Mouse (Mus musculus): ENCODE measurements around the gene Ift52. TPM values are rescaled to one million over a fixed set of nuclear protein-coding genes. Genes with fewer than 3 reads are reported as not detected.

Gene Ift52
- total RNA-seq, 2 experiments from 2014 or later, result 32.9 to 35.2 TPM

DNA sequence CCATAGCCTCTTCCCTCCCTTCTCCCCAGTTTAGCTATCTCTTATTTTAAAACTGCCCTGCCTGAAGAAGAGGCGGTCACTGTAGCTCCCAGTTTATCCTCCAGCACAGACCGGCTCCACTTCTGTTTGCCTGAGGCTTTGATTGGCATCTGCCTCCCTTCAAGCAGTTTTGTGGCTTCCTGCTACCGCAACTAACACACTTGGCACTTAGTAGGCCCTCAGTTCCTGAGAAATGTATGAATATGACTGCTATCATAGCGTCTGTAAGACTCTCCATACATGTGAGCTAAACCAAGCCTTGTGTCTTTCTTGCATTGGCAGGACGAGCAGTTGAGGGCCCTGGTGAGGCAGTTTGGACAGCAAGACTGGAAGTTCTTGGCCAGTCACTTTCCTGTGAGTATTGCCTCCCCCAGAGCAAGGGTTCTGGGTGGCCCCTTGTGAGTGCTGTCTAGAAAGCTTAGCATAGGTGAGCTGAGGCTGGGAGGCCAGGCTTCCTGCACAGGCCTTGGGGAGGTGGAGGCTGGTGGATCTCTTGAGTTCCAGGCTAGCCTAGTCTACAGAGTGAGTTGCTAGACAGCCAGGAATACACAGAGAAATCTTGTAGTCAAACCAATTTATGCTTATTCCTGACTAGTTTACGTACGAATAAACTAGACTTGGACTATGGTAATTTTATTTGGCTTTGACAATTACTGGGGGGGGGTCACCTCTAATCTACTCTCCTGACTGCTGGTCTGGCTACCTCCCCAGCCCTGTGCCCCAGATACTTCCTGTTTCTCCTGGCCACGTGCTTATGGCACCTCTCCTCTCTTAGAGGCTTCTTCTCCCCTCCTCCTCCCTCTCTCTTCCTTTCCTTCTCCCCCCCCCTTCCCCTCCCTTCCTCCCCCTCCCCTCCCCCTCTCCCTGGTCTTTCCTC is 44.3 kb downstream of the Ift52 start:
- Histone ChIP-seq H3K27ac (no peak overlapping the region), H3K4me3 (no peak overlapping the region)
- no peak for TF ChIP-seq CTCF (IDR thresholded peaks at IDR 0.05)
- no peak for DNase-seq (ENCODE audit: extremely low spot score in 1 of 2, low spot score in 2 of 2)
- intact Hi-C loops (cut with DNase I), result no loop called here

DNA sequence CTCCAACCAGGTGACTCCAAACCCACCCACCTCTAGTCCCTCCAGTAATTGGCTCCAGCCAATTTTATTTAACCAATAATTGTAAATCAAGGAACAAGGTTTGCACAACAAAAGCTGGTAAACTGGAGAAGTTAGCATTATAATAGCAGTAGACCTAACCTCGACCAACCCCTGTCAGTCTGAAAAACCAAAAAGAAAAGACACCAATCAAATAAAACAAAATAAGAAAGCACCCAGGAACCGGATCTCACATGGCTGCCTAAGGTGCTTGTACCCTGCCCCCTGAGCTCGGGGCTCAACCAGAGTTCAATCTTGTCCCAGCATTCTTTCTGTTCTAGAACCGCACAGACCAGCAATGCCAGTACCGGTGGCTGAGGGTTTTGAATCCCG is 45.0 kb downstream of the Ift52 start:
- H3K27ac ChIP-seq, result no peak overlapping the region
- no peak for DNase-seq (ENCODE audit: extremely low spot score in 1 of 2, low spot score in 2 of 2)
- intact Hi-C loops (cut with DNase I), result no loop called here
- TF ChIP-seq CTCF (IDR thresholded peaks at IDR 0.05), result no peak
- H3K4me3 ChIP-seq, result no peak overlapping the region

DNA sequence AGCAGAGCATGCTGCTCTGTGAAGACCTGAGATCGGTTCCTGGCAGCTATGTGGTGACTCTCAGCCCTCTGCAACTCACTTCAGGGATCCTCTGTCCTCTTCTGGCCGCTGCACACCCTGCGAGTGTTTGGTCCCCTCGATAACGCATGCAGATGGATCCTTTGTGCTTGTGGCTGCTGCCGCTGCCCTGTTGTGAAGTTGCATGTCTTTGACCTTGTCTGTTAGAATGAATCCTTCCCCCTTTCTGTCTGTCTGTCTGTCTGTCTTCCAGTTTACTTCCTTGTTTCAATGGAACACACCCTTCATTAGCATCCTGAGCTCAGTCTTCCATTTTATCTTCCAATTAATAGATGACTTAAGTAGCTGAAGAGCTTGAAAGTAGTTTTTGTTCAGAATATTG is 49.2 kb downstream of the Ift52 start:
- no peak for TF ChIP-seq CTCF (IDR thresholded peaks at IDR 0.05)
- DNase-seq (ENCODE audit: extremely low spot score in 1 of 2, low spot score in 2 of 2), result no peak
- no peak overlapping the region for H3K27ac ChIP-seq
- H3K4me3 ChIP-seq, result no peak overlapping the region
- intact Hi-C loops (cut with DNase I), result no loop called here

DNA sequence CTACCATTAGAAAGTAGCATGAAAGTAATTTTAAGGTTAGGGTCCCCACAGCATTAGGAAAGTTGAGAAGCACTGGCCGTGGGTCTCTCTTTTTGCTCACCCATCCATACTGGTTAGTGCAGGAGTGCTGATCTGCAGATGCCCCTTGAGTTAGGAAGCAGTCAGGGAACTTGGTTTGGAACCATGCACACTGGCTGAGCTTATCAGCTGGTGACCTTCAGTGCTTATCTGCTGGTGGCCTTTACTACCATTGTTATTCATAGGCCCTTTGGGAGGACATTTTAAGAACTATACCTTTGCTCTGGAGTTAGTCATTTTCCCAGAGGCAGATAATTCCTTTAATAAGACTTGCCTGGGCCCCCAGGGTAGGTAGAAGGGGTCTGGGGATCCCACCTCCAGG is 50.1 kb downstream of the Ift52 start:
- H3K4me3 ChIP-seq, result no peak overlapping the region
- no peak for DNase-seq (ENCODE audit: extremely low spot score in 1 of 2, low spot score in 2 of 2)
- no peak overlapping the region for H3K27ac ChIP-seq
- intact Hi-C loops (cut with DNase I), result no loop called here
- TF ChIP-seq CTCF (IDR thresholded peaks at IDR 0.05), result no peak

DNA sequence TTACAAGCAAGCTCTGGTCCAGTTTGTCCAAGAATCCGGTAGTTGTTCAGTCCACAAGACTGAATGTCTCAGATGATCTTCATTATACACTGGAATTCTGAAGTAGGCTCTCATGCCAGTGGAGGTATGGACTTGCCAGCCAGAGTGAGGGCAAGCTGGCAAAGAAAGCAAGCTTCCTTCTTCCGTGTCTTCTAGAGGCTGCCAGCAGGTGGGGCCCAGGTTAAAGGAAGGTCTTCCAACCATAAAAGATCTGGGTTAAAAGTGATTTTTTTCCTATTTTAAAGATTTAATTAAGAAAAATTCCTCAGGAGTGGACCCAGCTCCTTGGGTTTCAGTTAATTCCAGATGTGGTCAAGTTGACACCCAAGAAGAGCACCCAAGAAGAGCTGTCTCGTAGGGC is 53.1 kb downstream of the Ift52 start:
- TF ChIP-seq CTCF (IDR thresholded peaks at IDR 0.05), result peak; percentile 18
- DNase-seq (ENCODE audit: extremely low spot score in 1 of 2, low spot score in 2 of 2), result no peak
- Histone ChIP-seq H3K4me3 (no peak overlapping the region), H3K27ac (no peak overlapping the region)
- intact Hi-C loops (cut with DNase I), result no loop called here

DNA sequence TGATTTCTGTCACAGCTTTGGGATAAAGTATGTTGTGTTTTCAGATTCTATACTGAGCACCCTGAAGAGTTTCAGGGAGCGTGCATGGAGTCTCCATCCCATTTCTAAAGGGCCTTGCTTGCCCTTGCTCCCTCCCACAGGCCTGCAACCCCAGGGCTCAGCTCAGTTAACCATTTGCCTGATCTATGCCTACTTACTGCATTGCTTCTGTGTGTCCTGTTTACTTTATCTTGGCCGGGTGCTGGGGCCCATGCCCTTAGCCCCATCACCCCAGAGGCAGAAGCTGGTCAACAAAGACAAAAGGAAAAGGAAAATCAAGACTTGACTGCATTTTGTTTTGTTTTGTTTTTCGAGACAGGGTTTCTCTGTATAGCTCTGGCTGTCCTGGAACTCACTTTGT is 54.4 kb downstream of the Ift52 start:
- no peak for DNase-seq (ENCODE audit: extremely low spot score in 1 of 2, low spot score in 2 of 2)
- no peak overlapping the region for H3K27ac ChIP-seq
- H3K4me3 ChIP-seq, result no peak overlapping the region
- intact Hi-C loops (cut with DNase I), result no loop called here
- no peak for TF ChIP-seq CTCF (IDR thresholded peaks at IDR 0.05)

DNA sequence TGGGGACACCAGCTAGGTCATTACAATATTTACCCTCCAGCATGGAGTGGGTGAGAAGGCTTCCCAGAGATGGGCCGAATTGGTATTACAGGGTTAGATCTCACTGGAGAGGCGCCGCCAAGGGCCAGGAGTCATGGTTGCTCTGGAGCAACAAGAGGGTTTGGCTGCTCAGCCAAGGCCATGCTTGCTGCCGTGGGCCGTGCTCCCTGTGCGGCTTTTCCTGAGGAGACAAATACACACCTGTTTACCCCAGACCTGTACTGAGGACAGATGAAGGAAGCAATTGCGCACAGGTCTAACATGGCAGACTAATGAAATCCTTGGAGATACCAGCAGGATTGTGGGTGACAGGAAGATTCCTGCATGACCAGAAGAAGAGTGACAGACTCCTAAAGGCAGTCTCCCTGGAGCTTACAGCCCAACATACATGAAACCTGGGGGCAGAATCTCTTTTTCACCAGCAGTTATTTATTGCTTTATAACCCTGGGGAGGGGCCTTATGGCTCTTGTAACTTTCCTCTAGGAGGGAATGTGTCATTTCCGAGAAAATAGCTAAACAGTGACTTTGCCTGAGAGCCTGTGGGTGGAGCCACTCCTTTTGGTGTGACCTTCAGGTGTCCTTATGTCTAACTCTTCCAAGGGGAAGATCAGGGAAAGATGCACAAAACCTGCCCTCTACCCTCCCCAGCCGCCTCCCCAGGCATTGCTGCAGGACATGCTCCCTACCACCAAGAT is 56.0 kb downstream of the Ift52 start:
- Histone ChIP-seq H3K4me3 (no peak overlapping the region), H3K27ac (no peak overlapping the region)
- no peak for TF ChIP-seq CTCF (IDR thresholded peaks at IDR 0.05)
- DNase-seq (ENCODE audit: extremely low spot score in 1 of 2, low spot score in 2 of 2), result no peak
- intact Hi-C loops (cut with DNase I), result no loop called here

DNA sequence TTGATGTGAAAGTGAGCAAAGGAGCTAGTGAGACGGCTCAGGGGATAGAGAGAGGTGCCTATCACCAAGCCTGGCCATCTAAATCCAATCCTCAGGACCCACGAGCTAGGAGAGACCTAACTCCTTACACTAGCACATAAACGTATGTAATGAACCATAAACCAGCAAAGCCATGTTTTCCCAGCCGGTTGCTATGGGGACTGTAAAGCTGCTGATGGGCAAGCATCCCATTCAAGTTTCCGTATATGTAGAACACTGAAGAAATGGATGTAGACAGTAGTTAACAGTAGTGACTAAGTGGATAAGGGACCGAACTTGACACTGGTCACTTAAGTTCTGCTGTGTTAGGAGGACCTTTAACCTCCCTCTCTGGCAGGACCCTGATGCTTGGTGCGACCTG is 56.9 kb downstream of the Ift52 start:
- Histone ChIP-seq H3K27ac (no peak overlapping the region), H3K4me3 (no peak overlapping the region)
- DNase-seq (ENCODE audit: extremely low spot score in 1 of 2, low spot score in 2 of 2), result no peak
- no peak for TF ChIP-seq CTCF (IDR thresholded peaks at IDR 0.05)
- intact Hi-C loops (cut with DNase I), result no loop called here

DNA sequence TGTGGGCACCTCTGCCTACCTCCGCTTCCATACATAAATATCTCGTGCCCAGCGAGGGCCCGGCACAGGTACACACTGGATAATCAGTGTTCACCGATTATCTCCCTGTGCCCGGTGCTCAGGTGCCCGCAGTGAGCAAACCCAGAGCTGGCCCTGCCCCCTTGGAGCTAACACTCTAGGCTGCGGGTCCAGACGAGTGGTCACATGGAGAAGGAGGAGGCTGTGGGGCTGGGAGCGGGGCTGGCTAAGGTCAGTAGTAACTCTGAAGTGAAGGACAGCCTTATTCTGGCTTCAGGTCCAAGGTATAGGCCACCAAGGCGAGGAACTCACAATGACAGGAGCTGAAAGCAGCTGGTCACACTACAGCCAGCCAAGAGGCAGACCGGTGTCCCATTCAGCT is 57.7 kb downstream of the Ift52 start:
- Histone ChIP-seq H3K4me3 (no peak overlapping the region), H3K27ac (no peak overlapping the region)
- no peak for DNase-seq (ENCODE audit: extremely low spot score in 1 of 2, low spot score in 2 of 2)
- no peak for TF ChIP-seq CTCF (IDR thresholded peaks at IDR 0.05)
- intact Hi-C loops (cut with DNase I), result no loop called here

DNA sequence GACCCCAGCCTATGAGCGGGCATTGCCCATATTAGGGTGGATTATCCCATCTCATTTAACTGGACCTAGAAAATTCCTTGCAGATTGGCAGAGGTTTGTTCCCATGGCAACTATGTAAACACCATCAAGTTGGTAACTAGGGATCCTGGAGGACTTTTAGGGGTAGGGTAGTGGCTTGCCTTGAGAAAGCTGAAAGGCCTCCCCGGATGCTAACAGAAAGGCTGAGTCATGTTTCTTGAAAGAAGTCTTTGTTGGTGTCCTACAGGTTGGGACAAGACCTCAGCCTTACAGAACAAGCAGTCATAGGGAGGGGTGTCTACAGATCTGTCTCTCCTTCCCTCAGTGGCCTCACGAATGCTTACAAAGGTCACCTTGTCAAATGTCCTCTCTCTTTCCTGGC is 58.1 kb downstream of the Ift52 start:
- no peak overlapping the region for H3K27ac ChIP-seq
- intact Hi-C loops (cut with DNase I), result no loop called here
- no peak for TF ChIP-seq CTCF (IDR thresholded peaks at IDR 0.05)

DNA sequence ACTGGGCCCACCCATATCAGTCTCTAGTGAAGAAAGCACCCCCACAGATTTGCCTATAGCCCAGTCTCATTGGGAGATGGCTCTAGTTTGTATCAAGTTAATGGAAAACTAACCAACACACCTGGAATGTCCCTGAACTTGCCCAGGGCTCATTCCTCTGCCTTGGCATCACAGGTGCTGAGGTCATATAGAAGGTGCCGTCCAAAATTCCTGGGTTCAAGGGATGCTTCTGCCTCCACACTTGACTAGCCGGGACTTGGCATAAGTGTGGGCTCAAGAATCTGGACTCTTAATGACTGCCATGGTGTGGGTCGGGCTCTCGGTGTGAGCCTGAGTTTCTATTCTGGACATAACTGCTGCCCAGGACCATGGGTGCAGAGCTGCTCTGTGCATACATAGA is 61.9 kb downstream of the Ift52 start:
- DNase-seq (ENCODE audit: extremely low spot score in 1 of 2, low spot score in 2 of 2), result no peak
- no peak for TF ChIP-seq CTCF (IDR thresholded peaks at IDR 0.05)

More for the DNA sequence above, 58.1 kb downstream of the Ift52 start:
- no peak for DNase-seq (ENCODE audit: extremely low spot score in 1 of 2, low spot score in 2 of 2)
- H3K4me3 ChIP-seq, result no peak overlapping the region

DNA sequence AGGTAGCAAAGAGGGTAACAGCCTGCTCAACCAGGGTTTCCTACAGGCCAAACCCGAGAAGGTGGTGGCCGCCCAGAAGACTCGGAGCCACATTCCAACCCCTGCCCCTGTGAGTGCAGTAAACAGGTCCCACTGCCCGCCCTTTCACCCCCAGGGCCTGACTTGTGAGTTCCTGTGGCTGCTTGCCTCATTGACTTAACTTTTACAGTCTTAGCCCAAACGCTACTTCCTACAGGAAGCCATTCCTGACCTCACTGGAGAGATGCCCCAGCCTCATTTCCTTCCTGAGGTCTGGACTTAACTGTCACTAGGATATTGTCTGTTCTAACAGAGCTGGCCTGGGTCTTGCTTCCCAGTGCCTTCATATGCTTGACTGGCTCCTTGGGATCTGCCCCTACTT is 65.4 kb downstream of the Ift52 start:
- no peak overlapping the region for H3K4me3 ChIP-seq
- intact Hi-C loops (cut with DNase I), result no loop called here
- DNase-seq (ENCODE audit: extremely low spot score in 1 of 2, low spot score in 2 of 2), result no peak
- TF ChIP-seq CTCF (IDR thresholded peaks at IDR 0.05), result no peak
- no peak overlapping the region for H3K27ac ChIP-seq

More for the DNA sequence above, 61.9 kb downstream of the Ift52 start:
- intact Hi-C loops (cut with DNase I), result no loop called here
- Histone ChIP-seq H3K27ac (no peak overlapping the region), H3K4me3 (no peak overlapping the region)

Data from left cerebral cortex, adult 2 months (tissue).